Mouse (Mus musculus) neural tube, embryonic 14.5 days (tissue): Measurements from ENCODE around the gene Cd38. TPM values are rescaled to one million over a fixed set of nuclear protein-coding genes. Genes with fewer than 3 reads are reported as not detected.

Experiments
- ATAC-seq: fragments of 200-750 bp; cut with Nextera tagmentation; 2 replicates; pipeline ENCODE4 v1.8.0; 2017; ENCODE audit warnings: low read depth, mild to moderate bottlenecking, moderate TSS enrichment, moderate library complexity
- H3K27ac ChIP-seq: fragments of 300-500 bp; sonication (generic); 2 replicates; pipeline ENCODE4 v1.5.1; 2014; ENCODE audit warnings: low read depth, mild to moderate bottlenecking, control low read depth, low read length, moderate library complexity, mixed read lengths
- H3K27me3 ChIP-seq: fragments of 300-500 bp; sonication (generic); 2 replicates; pipeline ENCODE4 v1.6.1; 2014; ENCODE audit warnings: low read length; ENCODE audit not compliant: control insufficient read depth, insufficient read depth
- H3K36me3 ChIP-seq: fragments of 300-500 bp; sonication (generic); 2 replicates; pipeline ENCODE4 v1.6.1; 2014; ENCODE audit warnings: low read length, mixed read lengths; ENCODE audit not compliant: control insufficient read depth, insufficient read depth
- H3K4me1 ChIP-seq: fragments of 300-500 bp; sonication (generic); 2 replicates; pipeline ENCODE4 v1.6.1; 2014; ENCODE audit warnings: low read length; ENCODE audit not compliant: control insufficient read depth, insufficient read depth
- H3K4me2 ChIP-seq: fragments of 300-500 bp; sonication (generic); 2 replicates; pipeline ENCODE4 v1.6.1; 2014; ENCODE audit warnings: mild to moderate bottlenecking, low read depth, low read length, control low read depth
- H3K4me3 ChIP-seq: fragments of 300-500 bp; sonication (generic); 2 replicates; pipeline ENCODE4 v1.5.1; 2014; ENCODE audit warnings: low read depth, low read length, control low read depth, mixed read lengths
- H3K9ac ChIP-seq: fragments of 300-500 bp; sonication (generic); replicated peaks from 2 replicates; pipeline ENCODE4 v1.6.1; 2014; ENCODE audit warnings: low read depth, mild to moderate bottlenecking, control low read depth, low read length, mixed read lengths
- H3K9me3 ChIP-seq: fragments of 300-500 bp; sonication (generic); 2 replicates; pipeline ENCODE4 v1.6.1; 2016; ENCODE audit warnings: low read length; ENCODE audit not compliant: control insufficient read depth
- WGBS: fragments of 180-500 bp; shearing (Covaris S2); extraction: QIAGEN DNeasy Blood & Tissue Kit; methylation state at CpG from one replicate; pipeline ENCODE4 v1.1.7; 2014; 5-methylcytosine and 5-hydroxymethylcytosine counted together
- polyA plus RNA-seq: library from polyadenylated mRNA; unstranded; fragments of >200 nt; fragmentation: Nextera tagmentation; extraction: Ambion mirVana; gene quantifications from 2 replicates; pipeline ENCODE4 v1.2.1, GENCODE M21; 2014

The Cd38 gene
- polyA plus RNA-seq, 1 experiment from 2014 or later, result 1.5 TPM

GRCm38 (mm10) chr5:43868711-43869600, 603 bp downstream of the Cd38 start:
- ATAC-seq, result peak; percentile 72; the same call in 1 of the 2 replicates

GRCm38 (mm10) chr5:43871845-43872244, 3.5 kb downstream of the Cd38 start:
- H3K4me1 ChIP-seq, result peaks cover 6% of the 10 kb centered on the region; the same call in 1 of the 2 replicates
- WGBS, result 73% methylated on average over 1 of the region's 1 CpGs
- no peak overlapping the region for H3K9ac ChIP-seq
- H3K9me3 ChIP-seq, result no peaks in the 10 kb centered on the region
- no peak overlapping the region for H3K4me3 ChIP-seq
- H3K27me3 ChIP-seq, result no peaks in the 10 kb centered on the region
- no peak overlapping the region for H3K4me2 ChIP-seq
- no peak for ATAC-seq
- H3K36me3 ChIP-seq, result no peaks in the 10 kb centered on the region
- H3K27ac ChIP-seq, result no peak overlapping the region

More at GRCm38 (mm10) chr5:43868711-43869600, 603 bp downstream of the Cd38 start:
- peak overlapping the region; percentile 55 for H3K4me2 ChIP-seq
- peak overlapping the region; percentile 26 for H3K4me3 ChIP-seq
- no peaks in the 10 kb centered on the region for H3K9me3 ChIP-seq
- H3K27ac ChIP-seq, result no peak overlapping the region
- no peaks in the 10 kb centered on the region for H3K36me3 ChIP-seq
- no peaks in the 10 kb centered on the region for H3K27me3 ChIP-seq
- peaks cover 6% of the 10 kb centered on the region; the same call in 1 of the 2 replicates for H3K4me1 ChIP-seq
- no peak overlapping the region for H3K9ac ChIP-seq
- 7% methylated on average over 28 of the region's 28 CpGs for WGBS

GRCm38 (mm10) chr5:43872652-43873051, 4.3 kb downstream of the Cd38 start:
- ATAC-seq, result no peak

GRCm38 (mm10) chr5:43882034-43882433, 13.7 kb downstream of the Cd38 start:
- Histone ChIP-seq H3K9me3 (no peaks in the 10 kb centered on the region), H3K9ac (no peak overlapping the region), H3K27me3 (no peaks in the 10 kb centered on the region), H3K4me1 (no peaks in the 10 kb centered on the region), H3K36me3 (no peaks in the 10 kb centered on the region), H3K4me3 (no peak overlapping the region), H3K4me2 (no peak overlapping the region), H3K27ac (no peak overlapping the region)
- no peak for ATAC-seq
- 91% methylated on average over 3 of the region's 3 CpGs for WGBS

More at GRCm38 (mm10) chr5:43872652-43873051, 4.3 kb downstream of the Cd38 start:
- Histone ChIP-seq H3K4me2 (no peak overlapping the region), H3K9ac (no peak overlapping the region), H3K4me1 (peaks cover 6% of the 10 kb centered on the region; the same call in 1 of the 2 replicates), H3K27ac (no peak overlapping the region), H3K9me3 (no peaks in the 10 kb centered on the region), H3K27me3 (no peaks in the 10 kb centered on the region), H3K4me3 (no peak overlapping the region), H3K36me3 (no peaks in the 10 kb centered on the region)
- 80% methylated on average over 1 of the region's 1 CpGs for WGBS

GRCm38 (mm10) chr5:43885060-43885820, 16.9 kb downstream of the Cd38 start:
- ATAC-seq, result no peak
- H3K4me3 ChIP-seq, result no peak overlapping the region
- H3K4me2 ChIP-seq, result no peak overlapping the region
- H3K9ac ChIP-seq, result no peak overlapping the region
- H3K36me3 ChIP-seq, result no peaks in the 10 kb centered on the region
- no peaks in the 10 kb centered on the region for H3K9me3 ChIP-seq
- no peaks in the 10 kb centered on the region for H3K27me3 ChIP-seq
- no peaks in the 10 kb centered on the region for H3K4me1 ChIP-seq
- no peak overlapping the region for H3K27ac ChIP-seq
- WGBS, result 24% methylated on average over 3 of the region's 3 CpGs

GRCm38 (mm10) chr5:43892386-43892785, 24.0 kb downstream of the Cd38 start:
- H3K36me3 ChIP-seq, result no peaks in the 10 kb centered on the region
- H3K4me2 ChIP-seq, result no peak overlapping the region
- 35% methylated on average over 1 of the region's 1 CpGs for WGBS
- H3K4me1 ChIP-seq, result no peaks in the 10 kb centered on the region
- ATAC-seq, result no peak
- no peak overlapping the region for H3K27ac ChIP-seq
- no peaks in the 10 kb centered on the region for H3K9me3 ChIP-seq
- no peak overlapping the region for H3K9ac ChIP-seq
- H3K4me3 ChIP-seq, result no peak overlapping the region
- no peaks in the 10 kb centered on the region for H3K27me3 ChIP-seq

- Histone ChIP-seq H3K4me1 (no peaks in the 10 kb centered on the region), H3K27ac (no peak overlapping the region), H3K4me2 (no peak overlapping the region), H3K27me3 (no peaks in the 10 kb centered on the region), H3K9me3 (no peaks in the 10 kb centered on the region), H3K9ac (no peak overlapping the region), H3K4me3 (no peak overlapping the region), H3K36me3 (no peaks in the 10 kb centered on the region)
- WGBS, result 66% methylated on average over 2 of the region's 2 CpGs
- no peak for ATAC-seq
Observed at GRCm38 (mm10) chr5:43894113-43894512, 25.8 kb downstream of the Cd38 start.

GRCm38 (mm10) chr5:43895931-43896330, 27.6 kb downstream of the Cd38 start:
- H3K36me3 ChIP-seq, result no peaks in the 10 kb centered on the region
- no peak overlapping the region for H3K27ac ChIP-seq
- no peaks in the 10 kb centered on the region for H3K9me3 ChIP-seq
- no peak overlapping the region for H3K9ac ChIP-seq
- no peak overlapping the region for H3K4me3 ChIP-seq
- H3K27me3 ChIP-seq, result no peaks in the 10 kb centered on the region
- H3K4me1 ChIP-seq, result no peaks in the 10 kb centered on the region
- 84% methylated on average over 3 of the region's 3 CpGs for WGBS
- no peak for ATAC-seq
- H3K4me2 ChIP-seq, result no peak overlapping the region

- Histone ChIP-seq H3K36me3 (no peaks in the 10 kb centered on the region), H3K9ac (no peak overlapping the region), H3K27ac (no peak overlapping the region), H3K27me3 (no peaks in the 10 kb centered on the region), H3K4me3 (no peak overlapping the region), H3K4me1 (no peaks in the 10 kb centered on the region), H3K4me2 (no peak overlapping the region), H3K9me3 (no peaks in the 10 kb centered on the region)
- 86% methylated on average over 3 of the region's 3 CpGs for WGBS
- ATAC-seq, result no peak
Observed at GRCm38 (mm10) chr5:43904685-43905084, 36.3 kb downstream of the Cd38 start.
